Mouse (Mus musculus) midbrain, embryonic 16.5 days (tissue): ENCODE data around the gene Pik3r6. TPM values are rescaled to one million over a fixed set of nuclear protein-coding genes. Genes with fewer than 3 reads are reported as not detected.

ENCODE experiments used
- ATAC-seq: fragments of 200-750 bp; cut with Nextera tagmentation; 2 replicates; pipeline ENCODE4 v1.8.0; 2017; ENCODE audit warnings: moderate TSS enrichment
- H3K27ac ChIP-seq: fragments of 300-500 bp; sonication (generic); 2 replicates; pipeline ENCODE4 v1.5.1; 2014; ENCODE audit warnings: mild to moderate bottlenecking, low read length, mixed read lengths
- H3K27me3 ChIP-seq: fragments of 300-500 bp; sonication (generic); 2 replicates; pipeline ENCODE4 v1.6.1; 2014; ENCODE audit warnings: low read depth, low read length, mixed read lengths; ENCODE audit not compliant: control insufficient read depth, insufficient read depth
- H3K36me3 ChIP-seq: fragments of 300-500 bp; sonication (generic); 2 replicates; pipeline ENCODE4 v1.6.1; 2014; ENCODE audit warnings: mild to moderate bottlenecking, low read length, moderate library complexity, mixed read lengths; ENCODE audit not compliant: control insufficient read depth, insufficient read depth
- H3K4me1 ChIP-seq: fragments of 300-500 bp; sonication (generic); 2 replicates; pipeline ENCODE4 v1.6.1; 2014; ENCODE audit warnings: mild to moderate bottlenecking, low read length, mixed read lengths; ENCODE audit not compliant: control insufficient read depth, insufficient read depth
- H3K4me2 ChIP-seq: fragments of 300-500 bp; sonication (generic); 2 replicates; pipeline ENCODE4 v1.6.1; 2014; ENCODE audit warnings: mild to moderate bottlenecking, low read length, mixed read lengths
- H3K4me3 ChIP-seq: fragments of 300-500 bp; sonication (generic); 2 replicates; pipeline ENCODE4 v1.5.1; 2014; ENCODE audit warnings: low read depth, mild to moderate bottlenecking, low read length, moderate library complexity, mixed read lengths
- H3K9ac ChIP-seq: fragments of 300-500 bp; sonication (generic); 2 replicates; pipeline ENCODE4 v1.6.1; 2014; ENCODE audit warnings: low read depth, low read length, mixed read lengths
- H3K9me3 ChIP-seq: fragments of 300-500 bp; sonication (generic); replicated peaks from 2 replicates; pipeline ENCODE4 v1.6.1; 2014; ENCODE audit warnings: mild to moderate bottlenecking, low read length, mixed read lengths; ENCODE audit not compliant: control insufficient read depth, poor library complexity, severe bottlenecking
- WGBS: fragments of 180-500 bp; shearing (Covaris S2); extraction: QIAGEN DNeasy Blood & Tissue Kit; methylation state at CpG from one replicate; pipeline ENCODE4 v1.1.7; 2014; 5-methylcytosine and 5-hydroxymethylcytosine counted together
- polyA plus RNA-seq: library from polyadenylated mRNA; unstranded; fragments of >200 nt; fragmentation: Nextera tagmentation; extraction: Ambion mirVana; gene quantifications from 2 replicates; pipeline ENCODE4 v1.2.1, GENCODE M21; 2015

The Pik3r6 gene
- polyA plus RNA-seq, 1 experiment from 2014 or later = 2.5 TPM

- Histone ChIP-seq H3K36me3 (no peaks in the 10 kb centered on the region), H3K9me3 (no peaks in the 10 kb centered on the region), H3K27me3 (no peaks in the 10 kb centered on the region), H3K9ac (no peak overlapping the region), H3K4me2 (no peak overlapping the region), H3K27ac (no peak overlapping the region), H3K4me3 (no peak overlapping the region), H3K4me1 (peaks cover 2% of the 10 kb centered on the region; the same call in 1 of the 2 replicates)
- 26% methylated on average over 5 of the region's 5 CpGs for WGBS
- ATAC-seq = no peak
Measured at GRCm38 (mm10) chr11:68591708-68592107, 88.9 kb downstream of the Pik3r6 start.

GRCm38 (mm10) chr11:68593247-68593646, 90.4 kb downstream of the Pik3r6 start:
- Histone ChIP-seq H3K4me3 (no peak overlapping the region), H3K27ac (no peak overlapping the region), H3K27me3 (no peaks in the 10 kb centered on the region), H3K4me1 (peaks cover 2% of the 10 kb centered on the region; the same call in 1 of the 2 replicates), H3K9me3 (no peaks in the 10 kb centered on the region), H3K9ac (no peak overlapping the region), H3K36me3 (no peaks in the 10 kb centered on the region), H3K4me2 (no peak overlapping the region)
- WGBS = 50% methylated on average over 3 of the region's 3 CpGs
- ATAC-seq = no peak

GRCm38 (mm10) chr11:68597912-68598311, 95.1 kb downstream of the Pik3r6 start:
- 81% methylated on average over 2 of the region's 2 CpGs for whole genome bisulfite sequencing
- no peaks in the 10 kb centered on the region for H3K9me3 ChIP-seq
- no peak for ATAC-seq
- peaks cover 5% of the 10 kb centered on the region; the same call in 1 of the 2 replicates for H3K4me1 ChIP-seq
- no peak overlapping the region for H3K27ac ChIP-seq
- no peaks in the 10 kb centered on the region for H3K36me3 ChIP-seq
- no peaks in the 10 kb centered on the region for H3K27me3 ChIP-seq
- no peak overlapping the region for H3K4me2 ChIP-seq
- H3K9ac ChIP-seq = no peak overlapping the region
- H3K4me3 ChIP-seq = no peak overlapping the region

- no peak overlapping the region for H3K27ac ChIP-seq
- no peak overlapping the region for H3K4me2 ChIP-seq
- H3K36me3 ChIP-seq = no peaks in the 10 kb centered on the region
- H3K4me1 ChIP-seq = peaks cover 5% of the 10 kb centered on the region; the same call in 1 of the 2 replicates
- no peaks in the 10 kb centered on the region for H3K27me3 ChIP-seq
- no peak overlapping the region for H3K9ac ChIP-seq
- H3K4me3 ChIP-seq = no peak overlapping the region
- H3K9me3 ChIP-seq = no peaks in the 10 kb centered on the region
- ATAC-seq = no peak
- WGBS = 38% methylated on average over 6 of the region's 6 CpGs
Measured at GRCm38 (mm10) chr11:68600551-68601021, 97.8 kb downstream of the Pik3r6 start.

- no peak for ATAC-seq
- WGBS = 6% methylated on average over 9 of the region's 9 CpGs
- H3K9me3 ChIP-seq = no peaks in the 10 kb centered on the region
- H3K4me2 ChIP-seq = no peak overlapping the region
- no peak overlapping the region for H3K27ac ChIP-seq
- H3K4me3 ChIP-seq = no peak overlapping the region
- H3K27me3 ChIP-seq = no peaks in the 10 kb centered on the region
- H3K4me1 ChIP-seq = peaks cover 5% of the 10 kb centered on the region; the same call in 1 of the 2 replicates
- no peaks in the 10 kb centered on the region for H3K36me3 ChIP-seq
- no peak overlapping the region for H3K9ac ChIP-seq
Measured at GRCm38 (mm10) chr11:68601486-68601991, 98.7 kb downstream of the Pik3r6 start.

Other genes with a start within 250 kb of the Pik3r6 start
- gene Ntn1, start 102.2 kb upstream of the Pik3r6 start, polyA plus RNA-seq = 15.8 and 16.1 TPM in 2 replicates
- gene Pik3r5, start 70.9 kb upstream of the Pik3r6 start, polyA plus RNA-seq = 0.21 and 0.24 TPM in 2 replicates
- 0.09 TPM in 1 of 2 replicates, not detected in the other for gene Mfsd6l, start 53.2 kb downstream of the Pik3r6 start, polyA plus RNA-seq
- 0.18 and 0.65 TPM in 2 replicates for gene Ccdc42, start 84.0 kb downstream of the Pik3r6 start, polyA plus RNA-seq
- 94.9 and 104 TPM in 2 replicates for gene Myh10, start 188.5 kb downstream of the Pik3r6 start, polyA plus RNA-seq